ENCODE assay signal across 8 mouse cellular contexts in genomic region chr11:94992754-94993606, GRCm38 (mm10). TPM values are rescaled to one million over a fixed set of nuclear protein-coding genes. Genes with fewer than 3 reads are reported as not detected.
DNase-seq lines count a peak whose midpoint lies in the region; ATAC-seq and TF ChIP-seq lines count a peak whose summit lies in the region.

No protein-coding gene starts in this region.

- H3K4me1 ChIP-seq in bone marrow, adult 2 months (ENCODE audit: control insufficient read depth, insufficient read depth, low read length) = peaks cover 15% of the 10 kb centered on the region
- peaks cover 69% of the 10 kb centered on the region for H3K4me1 ChIP-seq in intestine, embryonic 16.5 days (ENCODE audit: control insufficient read depth, insufficient read depth, low read length)
- H3K4me1 ChIP-seq in liver, postnatal 0 days (ENCODE audit: insufficient read depth) = peaks cover 74% of the 10 kb centered on the region
- H3K4me1 ChIP-seq in neural tube, embryonic 13.5 days (replicated peaks) = peaks cover 85% of the 10 kb centered on the region

- peak overlapping the region; percentile 94 for H3K4me3 ChIP-seq in bone marrow, adult 2 months (replicated peaks; ENCODE audit: control insufficient read depth, low read depth, low read length)
- peak overlapping the region; percentile 87 for H3K4me3 ChIP-seq in intestine, embryonic 16.5 days (ENCODE audit: low read length)
- peak overlapping the region; percentile 89 for H3K4me3 ChIP-seq in liver, postnatal 0 days (ENCODE audit: low read depth, low read length)
- H3K4me3 ChIP-seq in neural tube, embryonic 13.5 days = peak overlapping the region; percentile 97

- peak overlapping the region; percentile 97 for H3K4me2 ChIP-seq in intestine, embryonic 16.5 days (ENCODE audit: low read depth, low read length)
- peak overlapping the region; percentile 88 for H3K4me2 ChIP-seq in liver, postnatal 0 days (ENCODE audit: low read depth, low read length)
- peak overlapping the region; percentile 99 for H3K4me2 ChIP-seq in neural tube, embryonic 13.5 days

- under 1% methylated on average over 22 of the region's 22 CpGs for WGBS in bone marrow, adult 2 months
- WGBS in intestine, embryonic 16.5 days = under 1% methylated on average over 22 of the region's 22 CpGs
- 4% methylated on average over 22 of the region's 22 CpGs for WGBS in liver, postnatal 0 days (ENCODE audit: insufficient replicate concordance)
- WGBS in neural tube, embryonic 13.5 days = 2% methylated on average over 22 of the region's 22 CpGs

- H3K9me3 ChIP-seq in intestine, embryonic 16.5 days (ENCODE audit: control insufficient read depth, low read length) = no peaks in the 10 kb centered on the region
- H3K9me3 ChIP-seq in liver, postnatal 0 days (ENCODE audit: low read length) = no peaks in the 10 kb centered on the region
- no peaks in the 10 kb centered on the region for H3K9me3 ChIP-seq in neural tube, embryonic 13.5 days

- ATAC-seq in intestine, embryonic 16.5 days = peak; percentile 36
- ATAC-seq in liver, postnatal 0 days = no peak
- ATAC-seq in neural tube, embryonic 13.5 days (ENCODE audit: low read depth) = no peak

- TF ChIP-seq EP300 in liver, postnatal 0 days (IDR thresholded peaks at IDR 0.05; ENCODE audit: low read depth) = no peak

- peak overlapping the region; percentile 89 for H3K9ac ChIP-seq in intestine, embryonic 16.5 days (ENCODE audit: low read depth, low read length)
- H3K9ac ChIP-seq in liver, postnatal 0 days (replicated peaks) = peak overlapping the region; percentile 93
- peak overlapping the region; percentile 99 for H3K9ac ChIP-seq in neural tube, embryonic 13.5 days

- H3K27me3 ChIP-seq in intestine, embryonic 16.5 days (replicated peaks; ENCODE audit: control insufficient read depth, insufficient read depth, low read length) = no peaks in the 10 kb centered on the region
- H3K27me3 ChIP-seq in liver, postnatal 0 days (ENCODE audit: insufficient read depth, low read length) = no peaks in the 10 kb centered on the region
- H3K27me3 ChIP-seq in neural tube, embryonic 13.5 days = no peaks in the 10 kb centered on the region

- TF ChIP-seq CTCF in bone marrow, adult 2 months (IDR thresholded peaks at IDR 0.05; ENCODE audit: control insufficient read depth, insufficient read depth, low read length) = no peak
- no peak for TF ChIP-seq CTCF in liver, postnatal 0 days (IDR thresholded peaks at IDR 0.05; ENCODE audit: low read depth)

- H3K27ac ChIP-seq in bone marrow, adult 2 months (ENCODE audit: control insufficient read depth, insufficient read depth, low read depth, low read length, poor library complexity) = peak overlapping the region; percentile 91
- H3K27ac ChIP-seq in intestine, embryonic 16.5 days (ENCODE audit: low read length) = peak overlapping the region; percentile 71
- peak overlapping the region; percentile 83 for H3K27ac ChIP-seq in liver, postnatal 0 days (ENCODE audit: low read depth)
- peak overlapping the region; percentile 97 for H3K27ac ChIP-seq in neural tube, embryonic 13.5 days (replicated peaks)

- DNase-seq in retina, postnatal 1 day = peak; percentile 53
- no peak for DNase-seq in retina, embryonic 14.5 days (ENCODE audit: low spot score)
- peak; percentile 11 to 35 for DNase-seq in gastrocnemius, adult 8-10 months (ENCODE audit: low spot score in 2 of 2)
- DNase-seq in liver, postnatal 0 days = peak; percentile 63
- no peak for DNase-seq in testis, postnatal 10 days (ENCODE audit: low spot score)

- TF ChIP-seq POLR2A in bone marrow, adult 2 months (IDR thresholded peaks at IDR 0.05; ENCODE audit: borderline replicate concordance, control insufficient read depth, low read depth, low read length) = peak; percentile 14; the same call in 1 of the 2 replicates

- H3K36me3 ChIP-seq in intestine, embryonic 16.5 days (ENCODE audit: control insufficient read depth, insufficient read depth, low read length) = no peaks in the 10 kb centered on the region
- peaks cover 16% of the 10 kb centered on the region; the same call in 1 of the 2 replicates for H3K36me3 ChIP-seq in liver, postnatal 0 days (replicated peaks; ENCODE audit: insufficient read depth, low read length)
- peaks cover 22% of the 10 kb centered on the region for H3K36me3 ChIP-seq in neural tube, embryonic 13.5 days

RNA-seq across cellular contexts. Expression of gene Ppp1r9b, which starts 2.1 kb away (rescaled TPM):
- 68.1 and 73.2 TPM in 2 replicates for polyA plus RNA-seq in bone marrow, adult 2 months (2011; ENCODE audit: insufficient read depth, insufficient read length, low replicate concordance, missing spikeins)
- 10 to 100 TPM; 15.8 to 23.9 (median 19.4) TPM for total RNA-seq in gastrocnemius, adult 8-10 months (2022)
- 5.2 and 5.6 TPM in 2 replicates for polyA plus RNA-seq in intestine, embryonic 16.5 days (2015; fragmentation: Nextera tagmentation; extraction: Ambion mirVana)
- polyA plus RNA-seq in liver, postnatal 0 days (2015; fragmentation: Nextera tagmentation; extraction: Ambion mirVana) = 5.7 and 6.1 TPM in 2 replicates
- 18.0 and 19.3 TPM in 2 replicates for polyA plus RNA-seq in neural tube, embryonic 13.5 days (2015; fragmentation: Nextera tagmentation; extraction: Ambion mirVana)

RNA-seq across cellular contexts. Expression of gene Samd14, which starts 16.7 kb away (rescaled TPM):
- 54.0 and 80.3 TPM in 2 replicates for polyA plus RNA-seq in bone marrow, adult 2 months (2011; ENCODE audit: insufficient read depth, insufficient read length, low replicate concordance, missing spikeins)
- total RNA-seq in gastrocnemius, adult 8-10 months (2022) = under 1 TPM; 0.24 to 0.62 (median 0.45) TPM
- polyA plus RNA-seq in intestine, embryonic 16.5 days (2015; fragmentation: Nextera tagmentation; extraction: Ambion mirVana) = 13.2 and 13.6 TPM in 2 replicates
- polyA plus RNA-seq in liver, postnatal 0 days (2015; fragmentation: Nextera tagmentation; extraction: Ambion mirVana) = 14.5 and 16.1 TPM in 2 replicates
- 133 and 151 TPM in 2 replicates for polyA plus RNA-seq in neural tube, embryonic 13.5 days (2015; fragmentation: Nextera tagmentation; extraction: Ambion mirVana)

RNA-seq across cellular contexts. Expression of gene Sgca, which starts 16.9 kb away (rescaled TPM):
- not detected in 2 replicates for polyA plus RNA-seq in bone marrow, adult 2 months (2011; ENCODE audit: insufficient read depth, insufficient read length, low replicate concordance, missing spikeins)
- 100 to 1,000 TPM; 272 to 306 (median 288) TPM for total RNA-seq in gastrocnemius, adult 8-10 months (2022)
- polyA plus RNA-seq in intestine, embryonic 16.5 days (2015; fragmentation: Nextera tagmentation; extraction: Ambion mirVana) = 0.26 and 0.36 TPM in 2 replicates
- polyA plus RNA-seq in liver, postnatal 0 days (2015; fragmentation: Nextera tagmentation; extraction: Ambion mirVana) = 0.13 and 0.96 TPM in 2 replicates
- polyA plus RNA-seq in neural tube, embryonic 13.5 days (2015; fragmentation: Nextera tagmentation; extraction: Ambion mirVana) = 1.8 TPM in 1 of 2 replicates, not detected in the other

RNA-seq across cellular contexts. Expression of gene Hils1, which starts 25.6 kb away (rescaled TPM):
- polyA plus RNA-seq in bone marrow, adult 2 months (2011; ENCODE audit: insufficient read depth, insufficient read length, low replicate concordance, missing spikeins) = not detected in 2 replicates
- total RNA-seq in gastrocnemius, adult 8-10 months (2022) = not detected
- not detected in 2 replicates for polyA plus RNA-seq in intestine, embryonic 16.5 days (2015; fragmentation: Nextera tagmentation; extraction: Ambion mirVana)
- not detected in 2 replicates for polyA plus RNA-seq in liver, postnatal 0 days (2015; fragmentation: Nextera tagmentation; extraction: Ambion mirVana)
- polyA plus RNA-seq in neural tube, embryonic 13.5 days (2015; fragmentation: Nextera tagmentation; extraction: Ambion mirVana) = not detected in 2 replicates

RNA-seq across cellular contexts. Expression of gene Pdk2, which starts 48.2 kb away (rescaled TPM):
- 3.2 and 8.1 TPM in 2 replicates for polyA plus RNA-seq in bone marrow, adult 2 months (2011; ENCODE audit: insufficient read depth, insufficient read length, low replicate concordance, missing spikeins)
- 100 to 1,000 TPM; 484 to 519 (median 495) TPM for total RNA-seq in gastrocnemius, adult 8-10 months (2022)
- polyA plus RNA-seq in intestine, embryonic 16.5 days (2015; fragmentation: Nextera tagmentation; extraction: Ambion mirVana) = 42.2 and 48.2 TPM in 2 replicates
- polyA plus RNA-seq in liver, postnatal 0 days (2015; fragmentation: Nextera tagmentation; extraction: Ambion mirVana) = 16.2 and 17.3 TPM in 2 replicates
- polyA plus RNA-seq in neural tube, embryonic 13.5 days (2015; fragmentation: Nextera tagmentation; extraction: Ambion mirVana) = 26.2 and 27.6 TPM in 2 replicates

Comparison
In these comparisons a context has a peak if more than half of its experiments do, and no peak if none do; other contexts are left out.
1. DNase-seq: peak in retina, postnatal 1 day (single experiment), gastrocnemius, adult 8-10 months (2 of 2) and liver, postnatal 0 days (single experiment); none in retina, embryonic 14.5 days (single experiment) and testis, postnatal 10 days (single experiment).
2. Peak in every context shown above with its lines, with median percentiles within 50 percentile points of each other: H3K27ac ChIP-seq, H3K4me3 ChIP-seq, H3K4me2 ChIP-seq and H3K9ac ChIP-seq.